Mouse (Mus musculus) hindbrain, embryonic 11.5 days (tissue): ENCODE measurements at regions not wholly inside any gene's neighbourhood (a gene's known extent, or its start where the extent isn't known, plus 50 kb on each side); places are given as distances from the start of the nearest gene placed in this dataset.

Source experiments
- ATAC-seq: fragments of 200-750 bp; cut with Nextera tagmentation; 2 replicates; pipeline ENCODE4 v1.8.0; 2017; ENCODE audit warnings: mild to moderate bottlenecking, moderate TSS enrichment, moderate library complexity; ENCODE audit not compliant: low FRiP score
- DNase-seq: peaks from one replicate; pipeline ENCODE4 v3.0.0-alpha.2; 2015; ENCODE audit warnings: low spot score
- H3K27ac ChIP-seq: fragments of 300-500 bp; sonication (generic); 2 replicates; pipeline ENCODE4 v1.5.1; 2014; ENCODE audit warnings: mild to moderate bottlenecking, low read depth, low read length
- H3K27me3 ChIP-seq: fragments of 300-500 bp; sonication (generic); 2 replicates; pipeline ENCODE4 v1.6.1; 2014; ENCODE audit warnings: mild to moderate bottlenecking, low read length, moderate library complexity, mixed read lengths; ENCODE audit not compliant: control insufficient read depth, insufficient read depth
- H3K36me3 ChIP-seq: fragments of 300-500 bp; sonication (generic); 2 replicates; pipeline ENCODE4 v1.6.1; 2014; ENCODE audit warnings: mild to moderate bottlenecking, low read length, moderate library complexity, mixed read lengths; ENCODE audit not compliant: control insufficient read depth, insufficient read depth
- H3K4me1 ChIP-seq: fragments of 300-500 bp; sonication (generic); replicated peaks from 2 replicates; pipeline ENCODE4 v1.6.1; 2014; ENCODE audit warnings: low read length, mixed read lengths; ENCODE audit not compliant: control insufficient read depth, insufficient read depth
- H3K4me2 ChIP-seq: fragments of 300-500 bp; sonication (generic); replicated peaks from 2 replicates; pipeline ENCODE4 v1.6.1; 2014; ENCODE audit warnings: mild to moderate bottlenecking, low read depth, low read length
- H3K4me3 ChIP-seq: fragments of 300-500 bp; sonication (generic); 2 replicates; pipeline ENCODE4 v1.5.1; 2014; ENCODE audit warnings: low read depth, low read length
- H3K9ac ChIP-seq: fragments of 300-500 bp; sonication (generic); 2 replicates; pipeline ENCODE4 v1.6.1; 2014; ENCODE audit warnings: low read depth, low read length
- H3K9me3 ChIP-seq: fragments of 300-500 bp; sonication (generic); 2 replicates; pipeline ENCODE4 v1.6.1; 2016; ENCODE audit warnings: low read length; ENCODE audit not compliant: control insufficient read depth
- WGBS: fragments of 180-500 bp; shearing (Covaris S2); extraction: QIAGEN DNeasy Blood & Tissue Kit; methylation state at CpG from one replicate; pipeline ENCODE4 v1.1.7; 2014; 5-methylcytosine and 5-hydroxymethylcytosine counted together

DNA sequence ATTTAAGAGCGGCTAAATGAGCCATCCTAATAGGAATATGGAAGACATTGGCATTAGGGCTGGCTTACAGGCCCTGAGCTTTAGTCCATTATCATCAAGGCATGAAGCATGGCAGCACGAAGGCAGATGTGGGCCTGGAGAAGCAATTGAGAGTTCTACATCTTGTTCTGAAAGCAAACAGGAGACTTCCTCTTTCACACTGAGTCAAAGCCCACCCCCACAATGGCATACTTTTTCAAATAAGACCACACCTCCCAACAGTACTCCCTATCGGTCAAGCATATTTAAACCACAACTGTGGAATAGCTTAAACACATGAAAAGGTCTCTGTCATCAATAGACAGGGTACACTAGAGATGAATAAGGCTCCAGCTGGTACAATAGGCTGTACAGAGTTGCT is 381.5 kb upstream of the Rag2 start:
- WGBS: 84% methylated on average over 3 of the region's 3 CpGs
- no peaks in the 10 kb centered on the region for H3K27me3 ChIP-seq
- no peak overlapping the region for H3K9ac ChIP-seq
- H3K4me2 ChIP-seq: no peak overlapping the region
- no peaks in the 10 kb centered on the region for H3K9me3 ChIP-seq
- no peak overlapping the region for H3K4me3 ChIP-seq
- H3K27ac ChIP-seq: no peak overlapping the region
- no peak for DNase-seq
- H3K36me3 ChIP-seq: no peaks in the 10 kb centered on the region
- H3K4me1 ChIP-seq: no peaks in the 10 kb centered on the region
- ATAC-seq: no peak

DNA sequence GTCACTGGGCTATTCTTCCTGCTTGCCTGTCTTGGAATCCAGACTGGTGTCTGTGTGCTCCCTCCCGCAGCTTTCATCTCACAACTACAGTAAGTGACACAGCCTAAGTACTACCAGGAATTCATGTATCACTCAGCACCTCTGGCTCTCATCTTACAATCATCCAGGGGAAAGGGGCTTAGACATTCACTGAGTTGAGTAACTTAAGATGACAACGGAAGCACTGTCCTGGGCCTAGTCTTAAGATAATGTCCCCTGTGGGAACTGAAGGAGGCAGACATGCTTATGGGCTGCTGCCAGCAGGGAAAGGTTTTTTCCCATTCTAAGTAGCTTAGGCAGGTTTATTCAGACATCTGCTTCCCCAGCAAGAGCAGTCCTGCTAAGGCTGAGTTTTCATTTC is 377.4 kb upstream of the Rag2 start:
- Histone ChIP-seq H3K9ac (no peak overlapping the region), H3K27ac (no peak overlapping the region), H3K4me3 (no peak overlapping the region), H3K4me2 (no peak overlapping the region), H3K9me3 (no peaks in the 10 kb centered on the region), H3K27me3 (no peaks in the 10 kb centered on the region), H3K4me1 (no peaks in the 10 kb centered on the region), H3K36me3 (no peaks in the 10 kb centered on the region)
- WGBS: 57% methylated on average over 2 of the region's 2 CpGs
- DNase-seq (peak; percentile 2), ATAC-seq (no peak)

DNA sequence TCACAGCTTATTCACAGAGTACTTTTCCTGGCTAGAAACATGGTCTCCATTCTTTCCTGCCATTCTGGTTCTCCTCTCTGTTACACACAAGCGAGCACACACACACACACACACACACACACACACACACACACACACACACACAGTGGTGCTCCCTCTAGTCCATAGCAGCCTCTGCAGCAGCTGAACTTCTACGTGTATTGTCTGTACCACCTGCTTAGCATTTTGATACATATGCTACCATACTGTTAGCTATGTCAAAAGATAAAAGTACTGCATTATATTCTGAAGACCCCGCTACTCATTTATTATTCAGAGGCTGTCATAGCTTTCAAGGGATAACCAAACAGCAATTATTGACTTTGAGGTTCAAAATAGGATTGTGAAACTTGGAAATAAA is 372.3 kb upstream of the Rag2 start:
- 78% methylated on average over 3 of the region's 3 CpGs for WGBS
- ATAC-seq (no peak), DNase-seq (no peak)
- H3K27me3 ChIP-seq: no peaks in the 10 kb centered on the region
- no peak overlapping the region for H3K9ac ChIP-seq
- H3K9me3 ChIP-seq: no peaks in the 10 kb centered on the region
- H3K4me1 ChIP-seq: no peaks in the 10 kb centered on the region
- no peak overlapping the region for H3K27ac ChIP-seq
- no peaks in the 10 kb centered on the region for H3K36me3 ChIP-seq
- no peak overlapping the region for H3K4me2 ChIP-seq
- no peak overlapping the region for H3K4me3 ChIP-seq

DNA sequence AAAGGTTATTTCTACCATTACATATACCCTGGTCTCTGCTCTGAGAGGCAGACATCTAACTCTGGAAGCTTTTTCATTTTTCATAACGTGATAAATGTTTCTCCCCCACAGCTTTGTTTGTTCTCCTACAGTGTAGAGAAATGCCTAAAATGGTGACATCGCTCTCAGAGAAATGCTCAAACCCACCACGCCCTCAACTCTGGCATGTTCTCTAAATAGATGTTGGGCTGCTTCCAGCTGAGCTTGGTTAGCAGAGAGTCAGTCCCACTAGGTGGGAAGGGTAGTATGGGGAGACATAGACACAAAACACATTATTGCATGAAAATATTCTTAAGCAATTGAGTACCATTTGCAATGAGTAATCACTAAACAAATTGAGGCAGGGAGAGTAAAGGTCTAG is 368.1 kb upstream of the Rag2 start:
- H3K4me1 ChIP-seq: no peaks in the 10 kb centered on the region
- 72% methylated on average over 3 of the region's 3 CpGs for WGBS
- DNase-seq (no peak), ATAC-seq (no peak)
- H3K36me3 ChIP-seq: no peaks in the 10 kb centered on the region
- no peaks in the 10 kb centered on the region for H3K27me3 ChIP-seq
- no peak overlapping the region for H3K4me3 ChIP-seq
- H3K4me2 ChIP-seq: no peak overlapping the region
- H3K9me3 ChIP-seq: no peaks in the 10 kb centered on the region
- no peak overlapping the region for H3K9ac ChIP-seq
- no peak overlapping the region for H3K27ac ChIP-seq

DNA sequence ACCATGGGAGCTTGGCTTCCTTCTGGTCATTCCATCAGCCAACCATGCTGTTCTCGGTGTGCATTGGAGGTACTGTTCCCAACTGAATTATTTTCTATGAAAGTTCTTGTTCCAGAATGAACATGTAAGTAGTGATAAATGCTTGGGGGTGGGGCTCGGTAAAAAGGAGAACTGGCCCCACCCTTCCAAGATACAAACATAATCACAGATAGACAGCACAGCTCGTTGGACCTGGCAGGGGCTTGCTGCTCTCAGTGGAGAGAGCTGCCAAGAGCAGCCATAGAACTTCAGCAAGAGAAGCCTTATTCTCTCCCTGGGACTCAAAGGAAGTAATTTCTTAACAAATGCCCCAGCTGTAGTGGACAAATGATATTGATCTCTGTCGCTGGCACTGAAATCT is 360.6 kb upstream of the Rag2 start:
- H3K27me3 ChIP-seq: no peaks in the 10 kb centered on the region
- H3K27ac ChIP-seq: no peak overlapping the region
- no peaks in the 10 kb centered on the region for H3K9me3 ChIP-seq
- no peak overlapping the region for H3K4me2 ChIP-seq
- no peak overlapping the region for H3K9ac ChIP-seq
- ATAC-seq: no peak
- no peaks in the 10 kb centered on the region for H3K4me1 ChIP-seq
- no peak for DNase-seq
- H3K36me3 ChIP-seq: no peaks in the 10 kb centered on the region
- 77% methylated on average over 4 of the region's 4 CpGs for WGBS
- H3K4me3 ChIP-seq: no peak overlapping the region

DNA sequence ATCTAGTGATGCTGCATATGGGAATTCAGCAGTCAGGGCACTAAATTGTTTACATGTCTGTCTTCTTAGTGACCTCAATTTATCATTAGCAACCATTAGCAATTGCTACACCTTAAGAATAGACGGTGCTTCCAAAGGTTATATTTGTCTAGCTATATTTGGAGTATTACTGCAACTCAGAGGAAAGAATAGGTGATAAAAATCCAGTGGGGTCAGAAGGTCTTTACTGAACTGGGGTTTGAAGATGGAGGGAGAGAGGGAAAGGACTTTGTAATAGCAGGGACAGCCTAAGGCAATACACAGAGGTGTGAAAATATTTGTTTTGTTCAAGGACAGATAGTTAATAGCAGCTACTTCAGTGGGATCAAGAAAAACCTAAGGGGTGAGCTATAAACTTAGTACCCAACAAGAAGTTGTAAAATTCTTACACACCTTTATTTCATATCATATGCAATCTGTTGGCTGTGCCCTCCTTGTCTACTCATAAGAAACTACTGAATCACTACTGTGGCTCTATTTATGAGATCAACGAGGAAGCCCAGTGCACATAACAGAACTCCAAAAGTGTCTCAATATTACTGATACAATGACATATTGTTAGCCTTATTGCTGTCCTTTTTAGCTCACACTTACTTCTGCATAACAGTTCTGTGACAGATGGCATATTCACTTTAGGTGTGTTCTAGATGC is 357.7 kb upstream of the Rag2 start:
- H3K27me3 ChIP-seq: no peaks in the 10 kb centered on the region
- no peak overlapping the region for H3K9ac ChIP-seq
- ATAC-seq (no peak), DNase-seq (no peak)
- H3K4me2 ChIP-seq: no peak overlapping the region
- no peak overlapping the region for H3K4me3 ChIP-seq
- H3K4me1 ChIP-seq: no peaks in the 10 kb centered on the region
- no peaks in the 10 kb centered on the region for H3K9me3 ChIP-seq
- no peak overlapping the region for H3K27ac ChIP-seq
- WGBS: 88% methylated on average over 2 of the region's 2 CpGs
- no peaks in the 10 kb centered on the region for H3K36me3 ChIP-seq

DNA sequence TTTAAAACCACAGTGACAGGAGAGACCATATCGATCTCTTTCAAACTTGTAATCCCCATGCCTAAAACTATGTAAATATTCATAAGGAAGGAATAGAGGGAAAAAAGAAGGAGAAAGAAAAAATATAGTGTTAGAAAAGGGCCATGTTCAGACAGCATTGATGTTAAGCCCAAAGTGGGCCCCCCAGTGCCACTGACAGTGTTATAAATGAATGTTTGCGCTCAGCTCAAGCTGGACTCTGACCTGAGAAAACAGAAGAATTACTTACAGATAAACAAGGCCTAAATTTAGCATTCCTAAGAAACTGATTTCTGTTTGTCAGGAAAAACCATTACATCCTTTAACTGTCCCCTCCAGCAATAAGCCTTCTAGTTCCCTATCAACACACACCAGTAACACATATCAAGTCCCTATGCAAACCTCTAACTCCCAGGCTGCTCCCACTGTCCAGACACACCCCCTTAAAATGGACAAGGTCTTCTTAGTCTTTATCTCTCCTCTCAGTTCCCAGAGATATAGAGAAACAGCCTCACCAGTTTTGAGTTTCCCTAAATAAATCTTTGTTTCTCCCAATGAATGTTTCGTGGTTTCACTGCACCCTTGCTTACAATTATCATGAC is 350.4 kb upstream of the Rag2 start:
- H3K4me2 ChIP-seq: no peak overlapping the region
- no peak for ATAC-seq
- H3K4me1 ChIP-seq: no peaks in the 10 kb centered on the region
- 86% methylated on average over 3 of the region's 3 CpGs for WGBS
- DNase-seq: no peak
- H3K4me3 ChIP-seq: no peak overlapping the region
- no peak overlapping the region for H3K9ac ChIP-seq
- H3K36me3 ChIP-seq: no peaks in the 10 kb centered on the region
- H3K9me3 ChIP-seq: no peaks in the 10 kb centered on the region
- H3K27me3 ChIP-seq: no peaks in the 10 kb centered on the region
- no peak overlapping the region for H3K27ac ChIP-seq

DNA sequence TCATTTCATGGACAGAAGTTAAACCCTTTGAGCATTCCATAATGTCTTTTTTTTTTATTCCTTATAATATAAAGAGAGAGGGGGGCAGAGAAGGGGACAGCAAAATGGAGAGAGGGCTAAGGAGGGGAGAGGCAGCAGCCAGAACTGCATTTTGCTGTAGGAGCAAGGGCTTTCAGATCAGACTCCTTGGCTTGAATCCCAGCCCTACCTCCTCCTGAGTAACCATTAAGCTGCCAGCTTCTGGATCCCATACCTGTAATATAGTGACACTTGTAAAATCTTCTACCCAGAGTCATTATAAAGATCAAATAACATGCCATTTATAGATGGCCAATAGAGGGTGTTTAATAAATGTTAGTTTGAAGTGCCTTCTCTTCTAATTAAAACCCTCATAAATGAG is 339.6 kb upstream of the Rag2 start:
- no peak for ATAC-seq
- Histone ChIP-seq H3K4me3 (no peak overlapping the region), H3K27me3 (no peaks in the 10 kb centered on the region)

DNA sequence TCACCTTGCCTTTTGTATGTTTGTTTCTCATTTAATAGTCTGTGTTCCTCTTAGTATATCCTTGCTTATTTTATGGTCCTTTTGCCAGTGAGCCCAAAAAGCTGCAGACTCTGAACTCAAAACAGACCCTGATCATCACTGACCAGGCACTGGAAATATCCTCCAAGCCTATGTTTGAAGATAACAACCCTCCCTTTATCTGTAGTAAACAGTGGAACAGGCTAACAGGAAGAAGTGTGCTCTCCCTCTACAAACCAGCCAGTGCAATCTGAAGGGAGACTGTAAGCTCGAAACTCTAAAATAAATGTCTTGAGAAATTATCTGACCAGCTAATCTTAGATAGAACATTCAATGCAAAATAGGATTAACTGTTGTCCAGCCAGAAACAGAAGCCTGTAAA is 336.4 kb upstream of the Rag2 start:
- no peak overlapping the region for H3K9ac ChIP-seq
- no peaks in the 10 kb centered on the region for H3K27me3 ChIP-seq
- H3K4me3 ChIP-seq: no peak overlapping the region
- H3K36me3 ChIP-seq: no peaks in the 10 kb centered on the region
- H3K27ac ChIP-seq: no peak overlapping the region
- no peak overlapping the region for H3K4me2 ChIP-seq
- DNase-seq: no peak
- 100% methylated on average over 1 of the region's 1 CpGs for WGBS
- H3K9me3 ChIP-seq: no peaks in the 10 kb centered on the region
- ATAC-seq: no peak
- H3K4me1 ChIP-seq: no peaks in the 10 kb centered on the region

More for the DNA sequence above, 339.6 kb upstream of the Rag2 start:
- no peaks in the 10 kb centered on the region for H3K9me3 ChIP-seq
- H3K27ac ChIP-seq: no peak overlapping the region
- no peak for DNase-seq
- H3K36me3 ChIP-seq: no peaks in the 10 kb centered on the region
- H3K9ac ChIP-seq: no peak overlapping the region
- H3K4me1 ChIP-seq: no peaks in the 10 kb centered on the region
- no peak overlapping the region for H3K4me2 ChIP-seq
